In genomic region chr17:28332915-28333546, GRCm38 (mm10) we compare ENCODE assay signal across 9 mouse cellular contexts. TPM values are rescaled to one million over a fixed set of nuclear protein-coding genes. Genes with fewer than 3 reads are reported as not detected.
DNase-seq lines count a peak whose midpoint lies in the region; ATAC-seq and TF ChIP-seq lines count a peak whose summit lies in the region.
"Had no signal": no experiment of that assay in that cellular context is flagged by ENCODE, and none has a peak within 500 bp of the region (broad histone marks: within the 10 kb centered on the region; RNA-seq: fewer than 3 reads in every experiment).

No protein-coding gene starts in this region.

- 51% methylated on average over 31 of the region's 31 CpGs for WGBS in heart, embryonic 14.5 days
- WGBS in embryonic facial prominence, embryonic 12.5 days, result 60% methylated on average over 31 of the region's 31 CpGs
- WGBS in liver, postnatal 0 days (ENCODE audit: insufficient replicate concordance), result 41% methylated on average over 31 of the region's 31 CpGs

- no peak for TF ChIP-seq EP300 in liver, postnatal 0 days (IDR thresholded peaks at IDR 0.05; ENCODE audit: low read depth)

- no peaks in the 10 kb centered on the region for H3K27me3 ChIP-seq in heart, embryonic 14.5 days (ENCODE audit: control insufficient read depth, insufficient read depth, low read length)
- H3K27me3 ChIP-seq in E14TG2a.4 (ENCODE audit: insufficient read depth, low read length), result peaks cover 10% of the 10 kb centered on the region; the same call in 1 of the 2 replicates
- no peaks in the 10 kb centered on the region for H3K27me3 ChIP-seq in embryonic facial prominence, embryonic 12.5 days
- H3K27me3 ChIP-seq in liver, postnatal 0 days (ENCODE audit: insufficient read depth, low read length), result no peaks in the 10 kb centered on the region

- H3K4me1 ChIP-seq in heart, embryonic 14.5 days (ENCODE audit: control insufficient read depth in 2 of 2, insufficient read depth in 2 of 2, low read length in 2 of 2), result peaks cover 27 to 38% of the 10 kb centered on the region in 2 experiments
- peaks cover 61% of the 10 kb centered on the region for H3K4me1 ChIP-seq in E14TG2a.4 (replicated peaks; ENCODE audit: low read depth, low read length)
- H3K4me1 ChIP-seq in embryonic facial prominence, embryonic 12.5 days, result peaks cover 41% of the 10 kb centered on the region
- peaks cover 10% of the 10 kb centered on the region for H3K4me1 ChIP-seq in liver, postnatal 0 days (ENCODE audit: insufficient read depth)

- no peak overlapping the region for H3K4me3 ChIP-seq in heart, embryonic 14.5 days (ENCODE audit: control insufficient read depth in 1 of 2, insufficient read depth in 1 of 2, low read depth in 1 of 2, low read length in 2 of 2)
- H3K4me3 ChIP-seq in E14TG2a.4 (replicated peaks; ENCODE audit: low read length), result peak overlapping the region; percentile 35
- no peak overlapping the region for H3K4me3 ChIP-seq in embryonic facial prominence, embryonic 12.5 days
- H3K4me3 ChIP-seq in liver, postnatal 0 days (ENCODE audit: low read depth, low read length), result no peak overlapping the region

- peak overlapping the region; percentile 22; the same call in 1 of the 2 replicates for H3K9ac ChIP-seq in heart, embryonic 14.5 days (ENCODE audit: low read length)
- peak overlapping the region; percentile 9; the same call in 1 of the 2 replicates for H3K9ac ChIP-seq in embryonic facial prominence, embryonic 12.5 days
- H3K9ac ChIP-seq in liver, postnatal 0 days (replicated peaks), result no peak overlapping the region

- H3K4me2 ChIP-seq in heart, embryonic 14.5 days (ENCODE audit: low read length), result peak overlapping the region; percentile 31
- H3K4me2 ChIP-seq in embryonic facial prominence, embryonic 12.5 days (replicated peaks), result no peak overlapping the region
- 0 out of 2 replicates have a peak overlapping the region, but pooled peaks have one; percentile 18 for H3K4me2 ChIP-seq in liver, postnatal 0 days (ENCODE audit: low read depth, low read length)

- no peaks in the 10 kb centered on the region for H3K9me3 ChIP-seq in heart, embryonic 14.5 days (ENCODE audit: control insufficient read depth, low read length)
- no peaks in the 10 kb centered on the region for H3K9me3 ChIP-seq in E14TG2a.4 (ENCODE audit: low read length)
- H3K9me3 ChIP-seq in embryonic facial prominence, embryonic 12.5 days, result no peaks in the 10 kb centered on the region
- no peaks in the 10 kb centered on the region for H3K9me3 ChIP-seq in liver, postnatal 0 days (ENCODE audit: low read length)

- ATAC-seq in heart, embryonic 14.5 days (ENCODE audit: insufficient number of reproducible peaks, insufficient read depth, low FRiP score, low read depth), result no peak; the same call in 1 of the 2 replicates
- ATAC-seq in embryonic facial prominence, embryonic 12.5 days (ENCODE audit: insufficient number of reproducible peaks, insufficient read depth, low FRiP score, low TSS enrichment), result 0 out of 2 replicates have a peak, but pooled peaks have one; percentile 3
- ATAC-seq in liver, postnatal 0 days, result no peak

- peaks cover 68% of the 10 kb centered on the region for H3K36me3 ChIP-seq in heart, embryonic 14.5 days (ENCODE audit: control insufficient read depth, insufficient read depth, low read length)
- H3K36me3 ChIP-seq in E14TG2a.4 (ENCODE audit: insufficient read depth, low read length), result peaks cover 48% of the 10 kb centered on the region
- H3K36me3 ChIP-seq in embryonic facial prominence, embryonic 12.5 days, result peaks cover 71% of the 10 kb centered on the region
- peaks cover 18% of the 10 kb centered on the region for H3K36me3 ChIP-seq in liver, postnatal 0 days (replicated peaks; ENCODE audit: insufficient read depth, low read length)

- intact Hi-C loops in heart, postnatal 10 days (cut with DNase I), result no loop called here

- H3K27ac ChIP-seq in heart, embryonic 14.5 days (replicated peaks in 1 of 2; ENCODE audit: control insufficient read depth in 1 of 2, insufficient read depth in 1 of 2, low read depth in 2 of 2, low read length in 2 of 2), result peak overlapping the region; percentile 11 to 23; a peak in 1 of 4 replicates
- H3K27ac ChIP-seq in embryonic facial prominence, embryonic 12.5 days, result peak overlapping the region; percentile 67
- no peak overlapping the region for H3K27ac ChIP-seq in liver, postnatal 0 days (ENCODE audit: low read depth)

- TF ChIP-seq CTCF in E14TG2a.4 (conservative IDR thresholded peaks at IDR 0.05; ENCODE audit: low read length), result no peak
- TF ChIP-seq CTCF in liver, postnatal 0 days (IDR thresholded peaks at IDR 0.05; ENCODE audit: low read depth), result no peak

- DNase-seq in heart, postnatal 10 days, result no peak
- DNase-seq in liver, postnatal 0 days, result no peak
- DNase-seq in right cerebral cortex, postnatal 4 days, result no peak
- DNase-seq in Muller cell, postnatal 12 days (ENCODE audit: inconsistent ontology term), result no peak
- no peak for DNase-seq in cerebellum, postnatal 14 days

RNA-seq across cellular contexts. Expression of gene Rpl10a, which starts 4.8 kb away (rescaled TPM):
- 440 and 513 TPM in 2 replicates for polyA plus RNA-seq in heart, embryonic 14.5 days (2014; fragmentation: Nextera tagmentation; extraction: Ambion mirVana)
- 100 to 1,000 TPM; 584 to 595 TPM for total RNA-seq in heart, postnatal 10 days (2021)
- polyA plus RNA-seq in embryonic facial prominence, embryonic 12.5 days (2016; fragmentation: Nextera tagmentation; extraction: Ambion mirVana), result 496 and 505 TPM in 2 replicates
- 296 and 311 TPM in 2 replicates for polyA plus RNA-seq in liver, postnatal 0 days (2015; fragmentation: Nextera tagmentation; extraction: Ambion mirVana)

RNA-seq across cellular contexts. Expression of gene Tead3, which starts 17.6 kb away (rescaled TPM):
- 5.4 and 7.2 TPM in 2 replicates for polyA plus RNA-seq in heart, embryonic 14.5 days (2014; fragmentation: Nextera tagmentation; extraction: Ambion mirVana)
- total RNA-seq in heart, postnatal 10 days (2021), result 10 to 100 TPM; 15.3 to 19.3 TPM
- polyA plus RNA-seq in embryonic facial prominence, embryonic 12.5 days (2016; fragmentation: Nextera tagmentation; extraction: Ambion mirVana), result 14.1 and 17.9 TPM in 2 replicates
- 0.79 and 1.2 TPM in 2 replicates for polyA plus RNA-seq in liver, postnatal 0 days (2015; fragmentation: Nextera tagmentation; extraction: Ambion mirVana)

RNA-seq across cellular contexts. Expression of gene Fance, which starts 19.7 kb away (rescaled TPM):
- polyA plus RNA-seq in heart, embryonic 14.5 days (2014; fragmentation: Nextera tagmentation; extraction: Ambion mirVana), result 17.8 and 19.5 TPM in 2 replicates
- 10 to 100 TPM; 16.9 to 18.2 TPM for total RNA-seq in heart, postnatal 10 days (2021)
- 37.0 and 38.4 TPM in 2 replicates for polyA plus RNA-seq in embryonic facial prominence, embryonic 12.5 days (2016; fragmentation: Nextera tagmentation; extraction: Ambion mirVana)
- polyA plus RNA-seq in liver, postnatal 0 days (2015; fragmentation: Nextera tagmentation; extraction: Ambion mirVana), result 6.7 and 7.1 TPM in 2 replicates

RNA-seq across cellular contexts. Expression of gene Tulp1, which starts 32.0 kb away (rescaled TPM):
- 3.3 and 3.4 TPM in 2 replicates for polyA plus RNA-seq in heart, embryonic 14.5 days (2014; fragmentation: Nextera tagmentation; extraction: Ambion mirVana)
- total RNA-seq in heart, postnatal 10 days (2021), result under 1 TPM; 0.86 to 0.94 TPM
- polyA plus RNA-seq in embryonic facial prominence, embryonic 12.5 days (2016; fragmentation: Nextera tagmentation; extraction: Ambion mirVana), result 8.4 and 9.3 TPM in 2 replicates
- polyA plus RNA-seq in liver, postnatal 0 days (2015; fragmentation: Nextera tagmentation; extraction: Ambion mirVana), result 0.18 and 0.33 TPM in 2 replicates
- total RNA-seq: liver, adult 2 months had no signal
- polyA plus RNA-seq: liver, adult 2 months had no signal
